Mouse (Mus musculus) lung, adult 2 months (tissue): ENCODE data around the gene Steap2. TPM values are rescaled to one million over a fixed set of nuclear protein-coding genes. Genes with fewer than 3 reads are reported as not detected.
A peak's percentile ranks its signal among the peaks of the same experiment; 100 is the strongest.

ENCODE experiments used
- DNase-seq: peaks from one replicate; pipeline ENCODE4 v3.0.0; 2022
- H3K4me1 ChIP-seq: fragments of 200-500 bp; 2 replicates; pipeline ENCODE4 v1.6.1; 2011; ENCODE audit warnings: low read length; ENCODE audit not compliant: control insufficient read depth, insufficient read depth
- H3K4me3 ChIP-seq: fragments of 200-500 bp; replicated peaks from 2 replicates; pipeline ENCODE3; 2011; ENCODE audit warnings: low read depth, mild to moderate bottlenecking, control low read depth, low read length; ENCODE audit errors: extremely low read depth
- CTCF ChIP-seq: fragments of 200-500 bp; IDR thresholded peaks from 2 replicates; pipeline ENCODE4 v1.5.1; 2011; ENCODE audit warnings: mild to moderate bottlenecking, low read length, control low read depth; ENCODE audit not compliant: insufficient read depth
- POLR2A ChIP-seq: fragments of 200-500 bp; IDR thresholded peaks from 2 replicates; pipeline ENCODE4 v1.6.1; 2011; ENCODE audit warnings: low read depth, mild to moderate bottlenecking, control low read depth, low read length, borderline replicate concordance; ENCODE audit errors: extremely low read depth
- WGBS: fragments of 180-500 bp; shearing (Covaris S2); methylation state at CpG from one replicate; pipeline ENCODE4 v1.1.7; 2018; 5-methylcytosine and 5-hydroxymethylcytosine counted together
- polyA plus RNA-seq: library from polyadenylated mRNA; depleted of rRNA; stranded (reverse); fragments of >200 nt; gene quantifications from 2 replicates; pipeline ENCODE4 v1.2.3, GENCODE M21; 2012; rRNA removed

Steap2 gene
- polyA plus RNA-seq = 5.1 and 5.7 TPM in 2 replicates

GRCm38 (mm10) chr5:5693956-5694653 lies at the start of gene Steap2:
TSS of gene Steap2 (minus strand) at chr5:5694578.
- 2% methylated on average over 61 of the region's 66 CpGs for WGBS
- peak; percentile 40 for DNase-seq
- peaks cover 3% of the 10 kb centered on the region; the same call in 1 of the 2 replicates for H3K4me1 ChIP-seq
- TF ChIP-seq POLR2A = no peak; the same call in 1 of the 2 replicates
- TF ChIP-seq CTCF = no peak
- H3K4me3 ChIP-seq = peak within 1 kb of the TSS; percentile 69

- 92% methylated on average over 9 of the region's 9 CpGs for WGBS
- Histone ChIP-seq H3K4me3 (no peak overlapping the region), H3K4me1 (no peaks in the 10 kb centered on the region)
- TF ChIP-seq POLR2A (no peak), CTCF (no peak)
- DNase-seq = no peak
Observed at GRCm38 (mm10) chr5:5734445-5734844, 40.1 kb upstream of the Steap2 start.

- Histone ChIP-seq H3K4me3 (no peak overlapping the region), H3K4me1 (no peaks in the 10 kb centered on the region)
- WGBS = 55% methylated on average over 2 of the region's 2 CpGs
- TF ChIP-seq CTCF (no peak), POLR2A (no peak)
- DNase-seq = no peak
Observed at GRCm38 (mm10) chr5:5732858-5733257, 38.5 kb upstream of the Steap2 start.

GRCm38 (mm10) chr5:5732208-5732607 lies 37.8 kb upstream of the Steap2 start:
- no peak overlapping the region for H3K4me3 ChIP-seq
- no peaks in the 10 kb centered on the region for H3K4me1 ChIP-seq
- no peak for DNase-seq
- WGBS = 95% methylated on average over 3 of the region's 3 CpGs
- TF ChIP-seq CTCF (no peak), POLR2A (no peak)

GRCm38 (mm10) chr5:5729904-5730303 lies 35.5 kb upstream of the Steap2 start:
- DNase-seq = no peak
- WGBS = 88% methylated on average over 4 of the region's 4 CpGs

GRCm38 (mm10) chr5:5722217-5722616 lies 27.8 kb upstream of the Steap2 start:
- no peak for DNase-seq
- WGBS = 87% methylated on average over 7 of the region's 7 CpGs
- no peak for TF ChIP-seq POLR2A
- no peak for TF ChIP-seq CTCF
- H3K4me3 ChIP-seq = no peak overlapping the region
- no peaks in the 10 kb centered on the region for H3K4me1 ChIP-seq

More at GRCm38 (mm10) chr5:5729904-5730303, 35.5 kb upstream of the Steap2 start:
- H3K4me1 ChIP-seq = no peaks in the 10 kb centered on the region
- no peak for TF ChIP-seq POLR2A
- no peak for TF ChIP-seq CTCF
- no peak overlapping the region for H3K4me3 ChIP-seq

- no peak for TF ChIP-seq POLR2A
- no peak for TF ChIP-seq CTCF
Observed at GRCm38 (mm10) chr5:5711032-5711431, 16.7 kb upstream of the Steap2 start.

GRCm38 (mm10) chr5:5707341-5708278 lies 13.2 kb upstream of the Steap2 start:
- peak overlapping the region; percentile 16 for H3K4me3 ChIP-seq
- DNase-seq = no peak

More at GRCm38 (mm10) chr5:5711032-5711431, 16.7 kb upstream of the Steap2 start:
- Histone ChIP-seq H3K4me1 (no peaks in the 10 kb centered on the region), H3K4me3 (no peak overlapping the region)
- 74% methylated on average over 4 of the region's 4 CpGs for WGBS
- no peak for DNase-seq

GRCm38 (mm10) chr5:5705019-5705418 lies 10.6 kb upstream of the Steap2 start:
- TF ChIP-seq POLR2A = no peak
- TF ChIP-seq CTCF = no peak
- Histone ChIP-seq H3K4me1 (no peaks in the 10 kb centered on the region), H3K4me3 (no peak overlapping the region)
- WGBS = 54% methylated on average over 2 of the region's 2 CpGs
- DNase-seq = no peak

More at GRCm38 (mm10) chr5:5707341-5708278, 13.2 kb upstream of the Steap2 start:
- TF ChIP-seq POLR2A = no peak
- no peak for TF ChIP-seq CTCF
- WGBS = 54% methylated on average over 13 of the region's 13 CpGs
- no peaks in the 10 kb centered on the region for H3K4me1 ChIP-seq
